Mouse (Mus musculus): Measurements from ENCODE around the gene Bpifb9a.
"Not testable (repeated sequence)": the region's sequence is repeated elsewhere in the genome, so short reads cannot be mapped to it uniquely, and the experiment has no call there.

The Bpifb9a gene

DNA sequence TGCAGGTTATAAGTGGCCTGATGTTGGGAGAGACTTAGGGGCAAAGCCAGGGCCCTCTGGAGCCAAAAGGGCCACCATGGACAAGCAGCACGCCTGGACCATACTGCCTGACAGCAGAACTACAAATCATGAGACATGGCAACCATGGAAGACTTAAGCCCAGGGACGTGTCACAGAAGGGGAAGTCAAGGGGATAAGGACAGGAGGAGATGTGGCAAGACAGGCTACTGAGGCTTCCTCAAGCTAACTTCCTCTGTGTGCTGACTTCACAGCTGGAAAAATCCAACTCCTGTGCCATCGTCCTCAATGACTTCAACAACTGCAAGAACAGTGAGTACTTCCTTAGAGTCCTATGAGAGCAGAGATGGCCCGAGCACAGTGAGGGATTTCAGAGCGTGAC lies 56.1 kb downstream of the Bpifb9a start:
- not testable (repeated sequence) for DNase-seq

All from thymus, postnatal 25 days (tissue).